Mouse (Mus musculus) lung, postnatal 0 days (tissue): ENCODE results near the gene Vmn2r2.

Experiments
- CTCF ChIP-seq: IDR thresholded peaks from 2 replicates; pipeline ENCODE4 v1.5.1; 2016; ENCODE audit warnings: antibody characterized with exemption, mild to moderate bottlenecking
- EP300 ChIP-seq: IDR thresholded peaks from 2 replicates; pipeline ENCODE4 v1.6.1; 2016; ENCODE audit warnings: antibody characterized with exemption, mild to moderate bottlenecking, control low read depth

- TF ChIP-seq CTCF (no peak), EP300 (no peak)
Observed at GRCm38 (mm10) chr3:64081247-64081646, 60.5 kb downstream of the Vmn2r2 start, which contains the start of gene Vmn2r1.
